Mouse (Mus musculus) thymus, adult 2 months (tissue): Measurements from ENCODE around the gene Stpg4. TPM values are rescaled to one million over a fixed set of nuclear protein-coding genes. Genes with fewer than 3 reads are reported as not detected.
A peak's percentile ranks its signal among the peaks of the same experiment; 100 is the strongest.

Experiments
- DNase-seq: peaks from one replicate; pipeline ENCODE4 v3.0.0; 2021
- H3K27ac ChIP-seq: fragments of 200-500 bp; 2 replicates; pipeline ENCODE4 v1.5.1; 2012; ENCODE audit warnings: low read length, control low read depth; ENCODE audit not compliant: control insufficient read depth, insufficient read depth
- H3K27me3 ChIP-seq: fragments of 200-500 bp; 2 replicates; pipeline ENCODE4 v1.6.1; 2012; ENCODE audit warnings: mild to moderate bottlenecking, low read length, moderate library complexity, mixed read lengths; ENCODE audit not compliant: control insufficient read depth, insufficient read depth
- H3K36me3 ChIP-seq: fragments of 200-500 bp; 2 replicates; pipeline ENCODE4 v1.6.1; 2012; ENCODE audit warnings: mild to moderate bottlenecking, low read length, moderate library complexity; ENCODE audit not compliant: control insufficient read depth, insufficient read depth
- H3K4me1 ChIP-seq: fragments of 200-500 bp; replicated peaks from 2 replicates; pipeline ENCODE4 v1.6.1; 2012; ENCODE audit warnings: low read length; ENCODE audit not compliant: control insufficient read depth, insufficient read depth
- H3K4me3 ChIP-seq: fragments of 200-500 bp; 2 replicates; pipeline ENCODE4 v1.5.1; 2012; ENCODE audit warnings: mild to moderate bottlenecking, low read length, control low read depth, moderate library complexity; ENCODE audit not compliant: control insufficient read depth, insufficient read depth
- CTCF ChIP-seq: fragments of 200-500 bp; IDR thresholded peaks from 2 replicates; pipeline ENCODE4 v1.5.1; 2012; ENCODE audit warnings: mild to moderate bottlenecking, control low read depth, low read length, moderate library complexity, borderline replicate concordance; ENCODE audit not compliant: control insufficient read depth, poor library complexity, insufficient read depth; ENCODE audit errors: extremely low read depth
- POLR2A ChIP-seq: fragments of 200-500 bp; IDR thresholded peaks from 2 replicates; pipeline ENCODE4 v1.6.1; 2012; ENCODE audit warnings: mild to moderate bottlenecking, low read length, control low read depth, moderate library complexity; ENCODE audit not compliant: control insufficient read depth, poor library complexity, insufficient read depth; ENCODE audit errors: extremely low read depth
- WGBS: fragments of 180-500 bp; shearing (Covaris S2); methylation state at CpG from one replicate; pipeline ENCODE4 v1.1.7; 2018; 5-methylcytosine and 5-hydroxymethylcytosine counted together
- polyA plus RNA-seq: library from polyadenylated mRNA; depleted of rRNA; stranded (reverse); fragments of >200 nt; gene quantifications from 2 replicates; pipeline ENCODE4 v1.2.3, GENCODE M21; 2012

Gene Stpg4
- polyA plus RNA-seq, 1 experiment = 0.24 TPM

- Histone ChIP-seq H3K36me3 (peaks cover 2% of the 10 kb centered on the region), H3K4me1 (peaks cover 12% of the 10 kb centered on the region; the same call in 1 of the 2 replicates), H3K27ac (no peak overlapping the region), H3K27me3 (no peaks in the 10 kb centered on the region; the same call in 1 of the 2 replicates), H3K4me3 (no peak overlapping the region)
- 92% methylated on average over 4 of the region's 4 CpGs for WGBS
- TF ChIP-seq CTCF (no peak), POLR2A (no peak)
- DNase-seq = no peak
These were observed 60.3 kb downstream of the Stpg4 start for GRCm38 (mm10) chr17:87367228-87367627.

GRCm38 (mm10) chr17:87366520-87366919, 61.0 kb downstream of the Stpg4 start:
- 69% methylated on average over 2 of the region's 2 CpGs for WGBS
- H3K27me3 ChIP-seq = no peaks in the 10 kb centered on the region; the same call in 1 of the 2 replicates
- DNase-seq = no peak
- peaks cover 16% of the 10 kb centered on the region for H3K4me1 ChIP-seq
- H3K36me3 ChIP-seq = peaks cover 4% of the 10 kb centered on the region
- H3K27ac ChIP-seq = no peak overlapping the region
- TF ChIP-seq CTCF (no peak), POLR2A (no peak)
- no peak overlapping the region for H3K4me3 ChIP-seq

GRCm38 (mm10) chr17:87365268-87365667, 62.3 kb downstream of the Stpg4 start:
- H3K4me3 ChIP-seq = no peak overlapping the region
- TF ChIP-seq POLR2A (no peak), CTCF (no peak)
- peaks cover 27% of the 10 kb centered on the region for H3K4me1 ChIP-seq
- WGBS = 70% methylated on average over 8 of the region's 8 CpGs
- H3K27me3 ChIP-seq = no peaks in the 10 kb centered on the region; the same call in 1 of the 2 replicates
- H3K27ac ChIP-seq = no peak overlapping the region
- DNase-seq = no peak
- H3K36me3 ChIP-seq = peaks cover 4% of the 10 kb centered on the region

GRCm38 (mm10) chr17:87364108-87364507, 63.4 kb downstream of the Stpg4 start:
- Histone ChIP-seq H3K27ac (no peak overlapping the region), H3K4me3 (no peak overlapping the region), H3K4me1 (peaks cover 33% of the 10 kb centered on the region), H3K36me3 (peaks cover 4% of the 10 kb centered on the region), H3K27me3 (no peaks in the 10 kb centered on the region)
- TF ChIP-seq CTCF = no peak
- TF ChIP-seq POLR2A = no peak
- DNase-seq = no peak
- 94% methylated on average over 15 of the region's 15 CpGs for WGBS

- Histone ChIP-seq H3K27me3 (no peaks in the 10 kb centered on the region), H3K36me3 (peaks cover 4% of the 10 kb centered on the region), H3K4me1 (peaks cover 27% of the 10 kb centered on the region), H3K4me3 (no peak overlapping the region), H3K27ac (peak overlapping the region; percentile 40; the same call in 1 of the 2 replicates)
- 24% methylated on average over 3 of the region's 3 CpGs for WGBS
- DNase-seq = peak; percentile 30
- no peak for TF ChIP-seq POLR2A
- TF ChIP-seq CTCF = no peak
These were observed 66.4 kb downstream of the Stpg4 start for GRCm38 (mm10) chr17:87361132-87361531.

GRCm38 (mm10) chr17:87357506-87357905, 70.0 kb downstream of the Stpg4 start:
- Histone ChIP-seq H3K4me3 (no peak overlapping the region), H3K27ac (no peak overlapping the region), H3K27me3 (no peaks in the 10 kb centered on the region), H3K36me3 (peaks cover 20% of the 10 kb centered on the region), H3K4me1 (peaks cover 21% of the 10 kb centered on the region)
- WGBS = 98% methylated on average over 9 of the region's 9 CpGs
- DNase-seq = no peak
- TF ChIP-seq CTCF (no peak), POLR2A (no peak)

GRCm38 (mm10) chr17:87356261-87356660, 71.3 kb downstream of the Stpg4 start:
- peaks cover 16% of the 10 kb centered on the region for H3K4me1 ChIP-seq
- TF ChIP-seq POLR2A = no peak
- TF ChIP-seq CTCF = no peak
- H3K27me3 ChIP-seq = no peaks in the 10 kb centered on the region
- WGBS = 99% methylated on average over 5 of the region's 5 CpGs
- H3K27ac ChIP-seq = no peak overlapping the region
- H3K4me3 ChIP-seq = no peak overlapping the region
- peaks cover 15% of the 10 kb centered on the region for H3K36me3 ChIP-seq
- no peak for DNase-seq
